Mouse (Mus musculus) brain, embryonic 14.5 days (tissue): ENCODE measurements around the gene Stox2.

ENCODE experiments used
- CTCF ChIP-seq: fragments of 200-500 bp; IDR thresholded peaks from 2 replicates; pipeline ENCODE4 v1.5.1; 2012; ENCODE audit warnings: inconsistent platforms, mild to moderate bottlenecking, moderate library complexity, borderline replicate concordance; ENCODE audit not compliant: insufficient read depth, insufficient read length; ENCODE audit errors: extremely low read depth
- POLR2A ChIP-seq: fragments of 200-500 bp; IDR thresholded peaks from 2 replicates; pipeline ENCODE4 v1.6.1; 2012; ENCODE audit warnings: mild to moderate bottlenecking, inconsistent platforms, borderline replicate concordance; ENCODE audit not compliant: poor library complexity, insufficient read depth, insufficient read length, severe bottlenecking; ENCODE audit errors: extremely low read depth

- TF ChIP-seq CTCF = no peak
- TF ChIP-seq POLR2A = no peak
These were observed 54.3 kb downstream of the Stox2 start for GRCm38 (mm10) chr8:47391844-47392243.
